Mouse (Mus musculus) lung, embryonic 14.5 days (tissue): ENCODE measurements at regions not wholly inside any gene's neighbourhood (a gene's known extent, or its start where the extent isn't known, plus 50 kb on each side); places are given as distances from the start of the nearest gene placed in this dataset.
"Not testable (repeated sequence)": the region's sequence is repeated elsewhere in the genome, so short reads cannot be mapped to it uniquely, and the experiment has no call there.

Experiments
- ATAC-seq: fragments of 200-750 bp; cut with Nextera tagmentation; 2 replicates; pipeline ENCODE4 v1.8.0; 2017; ENCODE audit warnings: mild to moderate bottlenecking, moderate TSS enrichment, moderate library complexity; ENCODE audit not compliant: insufficient read depth
- DNase-seq: peaks from one replicate; pipeline ENCODE4 v3.0.0-alpha.2; 2015
- H3K27ac ChIP-seq: fragments of 300-500 bp; sonication (generic); 2 replicates; pipeline ENCODE4 v1.5.1; 2014; ENCODE audit warnings: low read depth, mild to moderate bottlenecking, moderate library complexity
- H3K27me3 ChIP-seq: fragments of 300-500 bp; sonication (generic); 2 replicates; pipeline ENCODE4 v1.6.1; 2014; ENCODE audit warnings: low read length, control low read depth; ENCODE audit not compliant: insufficient read depth
- H3K36me3 ChIP-seq: fragments of 300-500 bp; sonication (generic); 2 replicates; pipeline ENCODE4 v1.6.1; 2014; ENCODE audit warnings: control low read depth; ENCODE audit not compliant: insufficient read depth
- H3K4me1 ChIP-seq: fragments of 300-500 bp; sonication (generic); 2 replicates; pipeline ENCODE4 v1.6.1; 2014; ENCODE audit warnings: antibody characterized with exemption, control low read depth; ENCODE audit not compliant: insufficient read depth
- H3K4me2 ChIP-seq: fragments of 300-500 bp; sonication (generic); 2 replicates; pipeline ENCODE4 v1.6.1; 2014; ENCODE audit warnings: mild to moderate bottlenecking
- H3K4me3 ChIP-seq: fragments of 300-500 bp; sonication (generic); 2 replicates; pipeline ENCODE4 v1.5.1; 2014; ENCODE audit warnings: low read depth, low read length
- H3K9ac ChIP-seq: fragments of 300-500 bp; sonication (generic); 2 replicates; pipeline ENCODE4 v1.6.1; 2014
- H3K9me3 ChIP-seq: fragments of 300-500 bp; sonication (generic); 2 replicates; pipeline ENCODE4 v1.6.1; 2016; ENCODE audit warnings: low read depth, low read length, control low read depth
- CTCF ChIP-seq: IDR thresholded peaks from 2 replicates; pipeline ENCODE4 v1.5.1; 2016; ENCODE audit warnings: antibody characterized with exemption, low read depth
- WGBS: fragments of 180-500 bp; shearing (Covaris S2); extraction: QIAGEN DNeasy Blood & Tissue Kit; methylation state at CpG from one replicate; pipeline ENCODE4 v1.1.7; 2014; 5-methylcytosine and 5-hydroxymethylcytosine counted together

- Histone ChIP-seq H3K4me1 (no peaks in the 10 kb centered on the region), H3K27me3 (no peaks in the 10 kb centered on the region), H3K4me3 (no peak overlapping the region), H3K9me3 (no peaks in the 10 kb centered on the region), H3K4me2 (no peak overlapping the region), H3K9ac (no peak overlapping the region), H3K36me3 (no peaks in the 10 kb centered on the region), H3K27ac (no peak overlapping the region)
- peak; percentile 70 for DNase-seq
- ATAC-seq, result peak; percentile 95
- no peak for TF ChIP-seq CTCF
- 60% methylated on average over 9 of the region's 9 CpGs for WGBS
Observed at GRCm38 (mm10) chr15:5811154-5811732, 488.3 kb upstream of the Dab2 start.

GRCm38 (mm10) chr15:5811958-5812357, 487.6 kb upstream of the Dab2 start:
- Histone ChIP-seq H3K4me3 (no peak overlapping the region), H3K9ac (no peak overlapping the region), H3K27ac (no peak overlapping the region), H3K27me3 (no peaks in the 10 kb centered on the region), H3K36me3 (no peaks in the 10 kb centered on the region), H3K4me1 (no peaks in the 10 kb centered on the region), H3K9me3 (no peaks in the 10 kb centered on the region), H3K4me2 (no peak overlapping the region)
- ATAC-seq, result peak; percentile 22; the same call in 1 of the 2 replicates
- no peak for DNase-seq
- TF ChIP-seq CTCF, result no peak
- WGBS, result 82% methylated on average over 1 of the region's 1 CpGs

- H3K36me3 ChIP-seq, result no peaks in the 10 kb centered on the region
- H3K9me3 ChIP-seq, result no peaks in the 10 kb centered on the region
- no peak overlapping the region for H3K4me3 ChIP-seq
- ATAC-seq (peak; percentile 71; the same call in 1 of the 2 replicates), DNase-seq (peak; percentile 58)
- no peak overlapping the region for H3K4me2 ChIP-seq
- H3K4me1 ChIP-seq, result no peaks in the 10 kb centered on the region
- no peak overlapping the region for H3K9ac ChIP-seq
- TF ChIP-seq CTCF, result no peak
- 33% methylated on average over 7 of the region's 7 CpGs for WGBS
- no peaks in the 10 kb centered on the region for H3K27me3 ChIP-seq
- H3K27ac ChIP-seq, result no peak overlapping the region
Observed at GRCm38 (mm10) chr15:5817901-5818576, 481.5 kb upstream of the Dab2 start.

GRCm38 (mm10) chr15:5839963-5840362, 459.6 kb upstream of the Dab2 start:
- no peak overlapping the region for H3K4me2 ChIP-seq

GRCm38 (mm10) chr15:5841369-5842149, 458.0 kb upstream of the Dab2 start:
- H3K27ac ChIP-seq, H3K9me3 ChIP-seq, ATAC-seq, DNase-seq, H3K4me1 ChIP-seq, H3K9ac ChIP-seq, H3K4me2 ChIP-seq, H3K4me3 ChIP-seq, H3K27me3 ChIP-seq, H3K36me3 ChIP-seq: not testable (repeated sequence)
- 79% methylated on average over 15 of the region's 15 CpGs for WGBS

More at GRCm38 (mm10) chr15:5839963-5840362, 459.6 kb upstream of the Dab2 start:
- no peaks in the 10 kb centered on the region for H3K4me1 ChIP-seq
- no peaks in the 10 kb centered on the region for H3K36me3 ChIP-seq
- ATAC-seq, result no peak
- 64% methylated on average over 4 of the region's 4 CpGs for WGBS
- no peaks in the 10 kb centered on the region for H3K27me3 ChIP-seq
- H3K27ac ChIP-seq, result no peak overlapping the region
- no peaks in the 10 kb centered on the region for H3K9me3 ChIP-seq
- no peak for TF ChIP-seq CTCF
- no peak for DNase-seq
- H3K9ac ChIP-seq, result no peak overlapping the region
- no peak overlapping the region for H3K4me3 ChIP-seq

- no peaks in the 10 kb centered on the region for H3K27me3 ChIP-seq
- H3K4me1 ChIP-seq, result no peaks in the 10 kb centered on the region
- ATAC-seq (no peak), DNase-seq (no peak)
- H3K4me2 ChIP-seq, result no peak overlapping the region
- no peak overlapping the region for H3K9ac ChIP-seq
- no peak overlapping the region for H3K4me3 ChIP-seq
- H3K9me3 ChIP-seq, result no peaks in the 10 kb centered on the region
- no peaks in the 10 kb centered on the region for H3K36me3 ChIP-seq
- no peak for TF ChIP-seq CTCF
- 81% methylated on average over 5 of the region's 5 CpGs for whole genome bisulfite sequencing
- H3K27ac ChIP-seq, result no peak overlapping the region
Observed at GRCm38 (mm10) chr15:5846571-5846970, 453.0 kb upstream of the Dab2 start.

GRCm38 (mm10) chr15:5847413-5848100, 452.0 kb upstream of the Dab2 start:
- no peak overlapping the region for H3K9ac ChIP-seq
- ATAC-seq (no peak), DNase-seq (no peak)
- no peak for TF ChIP-seq CTCF
- no peaks in the 10 kb centered on the region for H3K4me1 ChIP-seq
- no peak overlapping the region for H3K4me2 ChIP-seq
- H3K27ac ChIP-seq, result no peak overlapping the region
- no peaks in the 10 kb centered on the region for H3K27me3 ChIP-seq
- 95% methylated on average over 3 of the region's 3 CpGs for WGBS
- H3K36me3 ChIP-seq, result no peaks in the 10 kb centered on the region
- no peak overlapping the region for H3K4me3 ChIP-seq
- H3K9me3 ChIP-seq, result no peaks in the 10 kb centered on the region
